Mouse (Mus musculus) ovary, postnatal 14 days (tissue): ENCODE measurements at regions not wholly inside any gene's neighbourhood (a gene's known extent, or its start where the extent isn't known, plus 50 kb on each side); places are given as distances from the start of the nearest gene placed in this dataset.

Experiments
- DNase-seq: peaks from one replicate; pipeline ENCODE4 v3.0.0; 2022; ENCODE audit warnings: low spot score

GRCm38 (mm10) chr2:115322582-115322981 is 258.9 kb upstream of the BC052040 start:
- no peak for DNase-seq

- no peak for DNase-seq
These were observed 255.0 kb upstream of the BC052040 start for GRCm38 (mm10) chr2:115326526-115326925.

GRCm38 (mm10) chr2:115338178-115338577 is 243.3 kb upstream of the BC052040 start:
- DNase-seq, result no peak

- no peak for DNase-seq
These were observed 242.5 kb upstream of the BC052040 start for GRCm38 (mm10) chr2:115339034-115339433.

GRCm38 (mm10) chr2:115342360-115342759 is 239.2 kb upstream of the BC052040 start:
- no peak for DNase-seq

- no peak for DNase-seq
These were observed 235.0 kb upstream of the BC052040 start for GRCm38 (mm10) chr2:115346551-115346950.

GRCm38 (mm10) chr2:115348263-115348662 is 233.3 kb upstream of the BC052040 start:
- no peak for DNase-seq

- DNase-seq, result no peak
These were observed 210.4 kb upstream of the BC052040 start for GRCm38 (mm10) chr2:115371072-115371471.

- DNase-seq, result no peak
These were observed 206.2 kb upstream of the BC052040 start for GRCm38 (mm10) chr2:115375336-115375735.

- no peak for DNase-seq
These were observed 196.9 kb upstream of the BC052040 start for GRCm38 (mm10) chr2:115384414-115385180.

- no peak for DNase-seq
These were observed 196.0 kb upstream of the BC052040 start for GRCm38 (mm10) chr2:115385207-115386168.

GRCm38 (mm10) chr2:115391575-115391974 is 189.9 kb upstream of the BC052040 start:
- DNase-seq, result no peak

- DNase-seq, result no peak
These were observed 189.3 kb upstream of the BC052040 start for GRCm38 (mm10) chr2:115392082-115392762.

GRCm38 (mm10) chr2:115394091-115394490 is 187.4 kb upstream of the BC052040 start:
- DNase-seq, result no peak

GRCm38 (mm10) chr2:115398550-115398949 is 183.0 kb upstream of the BC052040 start:
- no peak for DNase-seq

- no peak for DNase-seq
These were observed 182.3 kb upstream of the BC052040 start for GRCm38 (mm10) chr2:115399107-115399740.

GRCm38 (mm10) chr2:115399987-115400550 is 181.4 kb upstream of the BC052040 start:
- no peak for DNase-seq

- no peak for DNase-seq
These were observed 179.3 kb upstream of the BC052040 start for GRCm38 (mm10) chr2:115402246-115402645.

GRCm38 (mm10) chr2:115432476-115432875 is 149.0 kb upstream of the BC052040 start:
- DNase-seq, result peak; percentile 2

- DNase-seq, result no peak
These were observed 140.4 kb upstream of the BC052040 start for GRCm38 (mm10) chr2:115441100-115441499.

- no peak for DNase-seq
These were observed 131.6 kb upstream of the BC052040 start for GRCm38 (mm10) chr2:115449783-115450483.
